In genomic region chr9:22085022-22085834, GRCm38 (mm10) we compare ENCODE assay signal across 8 mouse cellular contexts. TPM values are rescaled to one million over a fixed set of nuclear protein-coding genes. Genes with fewer than 3 reads are reported as not detected.
DNase-seq lines count a peak whose midpoint lies in the region; ATAC-seq and TF ChIP-seq lines count a peak whose summit lies in the region.

Ecsit (minus strand) TSS chr9:22085438.

- peak within 1 kb of the TSS; percentile 85 for H3K4me3 ChIP-seq in heart, embryonic 12.5 days
- H3K4me3 ChIP-seq in kidney, postnatal 0 days (replicated peaks; ENCODE audit: low read depth, low read length), result peak within 1 kb of the TSS; percentile 67
- H3K4me3 ChIP-seq in liver, embryonic 11.5 days (ENCODE audit: low read depth, low read length), result peak within 1 kb of the TSS; percentile 83
- H3K4me3 ChIP-seq in stomach, embryonic 14.5 days (ENCODE audit: low read depth, low read length), result peak within 1 kb of the TSS; percentile 71

- H3K27ac ChIP-seq in heart, embryonic 12.5 days (ENCODE audit: poor library complexity, severe bottlenecking), result peak within 1 kb of the TSS; percentile 75
- peak within 1 kb of the TSS; percentile 77 for H3K27ac ChIP-seq in kidney, postnatal 0 days
- H3K27ac ChIP-seq in liver, embryonic 11.5 days (ENCODE audit: low read depth, low read length), result peak within 1 kb of the TSS; percentile 47
- peak within 1 kb of the TSS; percentile 87 for H3K27ac ChIP-seq in stomach, embryonic 14.5 days (ENCODE audit: low read length)

- TF ChIP-seq CTCF in kidney, postnatal 0 days (IDR thresholded peaks at IDR 0.05; ENCODE audit: low read depth), result no peak

- H3K9ac ChIP-seq in heart, embryonic 12.5 days, result peak within 1 kb of the TSS; percentile 82
- H3K9ac ChIP-seq in kidney, postnatal 0 days (ENCODE audit: low read depth, low read length), result peak within 1 kb of the TSS; percentile 63
- H3K9ac ChIP-seq in liver, embryonic 11.5 days (ENCODE audit: low read depth, low read length), result peak within 1 kb of the TSS; percentile 77
- H3K9ac ChIP-seq in stomach, embryonic 14.5 days (replicated peaks; ENCODE audit: low read depth, low read length), result peak within 1 kb of the TSS; percentile 49

- under 1% methylated on average over 48 of the region's 48 CpGs for WGBS in heart, embryonic 12.5 days
- under 1% methylated on average over 48 of the region's 48 CpGs for WGBS in kidney, postnatal 0 days
- under 1% methylated on average over 48 of the region's 48 CpGs for WGBS in liver, embryonic 11.5 days
- WGBS in stomach, embryonic 14.5 days, result under 1% methylated on average over 48 of the region's 48 CpGs

- H3K9me3 ChIP-seq in heart, embryonic 12.5 days (replicated peaks), result no peaks in the 10 kb centered on the region
- H3K9me3 ChIP-seq in kidney, postnatal 0 days (replicated peaks; ENCODE audit: low read length), result no peaks in the 10 kb centered on the region
- H3K9me3 ChIP-seq in liver, embryonic 11.5 days (ENCODE audit: control insufficient read depth, low read length), result no peaks in the 10 kb centered on the region
- no peaks in the 10 kb centered on the region for H3K9me3 ChIP-seq in stomach, embryonic 14.5 days (ENCODE audit: control insufficient read depth, low read depth, low read length)

- H3K36me3 ChIP-seq in heart, embryonic 12.5 days, result peaks cover 17% of the 10 kb centered on the region
- 0 out of 2 replicates have a peak, but pooled peaks cover 1% of the 10 kb centered on the region for H3K36me3 ChIP-seq in kidney, postnatal 0 days (ENCODE audit: insufficient read depth, low read length)
- no peaks in the 10 kb centered on the region; the same call in 1 of the 2 replicates for H3K36me3 ChIP-seq in liver, embryonic 11.5 days (ENCODE audit: control insufficient read depth, insufficient read depth, low read length)
- no peaks in the 10 kb centered on the region for H3K36me3 ChIP-seq in stomach, embryonic 14.5 days (ENCODE audit: control insufficient read depth, insufficient read depth, low read length)

- H3K27me3 ChIP-seq in heart, embryonic 12.5 days (replicated peaks), result no peaks in the 10 kb centered on the region
- H3K27me3 ChIP-seq in kidney, postnatal 0 days (ENCODE audit: insufficient read depth, low read length), result no peaks in the 10 kb centered on the region
- H3K27me3 ChIP-seq in liver, embryonic 11.5 days (replicated peaks; ENCODE audit: control insufficient read depth, insufficient read depth, low read length), result no peaks in the 10 kb centered on the region
- H3K27me3 ChIP-seq in stomach, embryonic 14.5 days (ENCODE audit: control insufficient read depth, insufficient read depth, low read length), result no peaks in the 10 kb centered on the region

- peak; percentile 94 for DNase-seq in CD4-positive helper T cell, adult 2 months (ENCODE audit: low read depth, low spot score)
- peak; percentile 93 for DNase-seq in brain, embryonic 18.5 days (ENCODE audit: low read depth, low spot score)
- DNase-seq in kidney, postnatal 0 days (ENCODE audit: low spot score), result peak; percentile 99
- peak; percentile 85 for DNase-seq in liver, embryonic 11.5 days (ENCODE audit: low spot score)
- DNase-seq in naive thymus-derived CD4-positive, alpha-beta T cell, adult 2 months (ENCODE audit: low read depth), result peak; percentile 95

- H3K4me1 ChIP-seq in heart, embryonic 12.5 days (replicated peaks), result peaks cover 19% of the 10 kb centered on the region
- H3K4me1 ChIP-seq in kidney, postnatal 0 days (replicated peaks; ENCODE audit: insufficient read depth, low read length), result no peaks in the 10 kb centered on the region
- H3K4me1 ChIP-seq in liver, embryonic 11.5 days (replicated peaks; ENCODE audit: control insufficient read depth, insufficient read depth, low read length), result peaks cover 3% of the 10 kb centered on the region; the same call in 1 of the 2 replicates
- no peaks in the 10 kb centered on the region for H3K4me1 ChIP-seq in stomach, embryonic 14.5 days (ENCODE audit: control insufficient read depth, insufficient read depth, low read length)

- peak within 1 kb of the TSS; percentile 83 for H3K4me2 ChIP-seq in heart, embryonic 12.5 days
- H3K4me2 ChIP-seq in kidney, postnatal 0 days (ENCODE audit: low read length), result peak within 1 kb of the TSS; percentile 64
- peak within 1 kb of the TSS; percentile 88 for H3K4me2 ChIP-seq in liver, embryonic 11.5 days
- peak within 1 kb of the TSS; percentile 70 for H3K4me2 ChIP-seq in stomach, embryonic 14.5 days (replicated peaks; ENCODE audit: low read depth, low read length)

- peak; percentile 100 for ATAC-seq in erythroid progenitor cell, adult 5-6 weeks (replicated peaks; ENCODE audit: low FRiP score, poor library complexity, severe bottlenecking)
- peak; percentile 98 for ATAC-seq in heart, embryonic 12.5 days (ENCODE audit: insufficient number of reproducible peaks, low FRiP score)
- ATAC-seq in kidney, postnatal 0 days (replicated peaks; ENCODE audit: low FRiP score, low read depth), result peak; percentile 98
- peak; percentile 99 for ATAC-seq in liver, embryonic 11.5 days (replicated peaks; ENCODE audit: low FRiP score)
- peak; percentile 98 for ATAC-seq in stomach, embryonic 14.5 days (ENCODE audit: insufficient number of reproducible peaks, insufficient read depth, low FRiP score, low read depth)

RNA-seq across cellular contexts. Expression of gene Ecsit, which starts in this region (rescaled TPM):
- total RNA-seq in erythroid progenitor cell, adult 5-6 weeks (2015; ENCODE audit: low replicate concordance), result 3.4 TPM in 1 of 2 replicates, not detected in the other
- total RNA-seq in erythroid progenitor cell, adult 5-6 weeks (2017; ENCODE audit: low replicate concordance), result 2.0 and 4.9 TPM in 2 replicates
- 49.3 and 51.4 TPM in 2 replicates for polyA plus RNA-seq in heart, embryonic 12.5 days (2016; fragmentation: Nextera tagmentation; extraction: Ambion mirVana)
- polyA plus RNA-seq in kidney, postnatal 0 days (2015; fragmentation: Nextera tagmentation; extraction: Ambion mirVana), result 56.2 and 61.3 TPM in 2 replicates
- polyA plus RNA-seq in liver, embryonic 11.5 days (2014; fragmentation: Nextera tagmentation; extraction: Ambion mirVana), result 55.1 and 59.2 TPM in 2 replicates
- 35.4 and 39.0 TPM in 2 replicates for polyA plus RNA-seq in stomach, embryonic 14.5 days (2014; fragmentation: Nextera tagmentation; extraction: Ambion mirVana)

Comparison
In these comparisons a context has a peak if more than half of its experiments do, and no peak if none do; other contexts are left out.
1. Peak in every context shown above with its lines: DNase-seq, ATAC-seq, H3K4me3 ChIP-seq and H3K27ac ChIP-seq.